Mouse (Mus musculus) thymus, adult 2 months (tissue): ENCODE measurements around the gene Rufy4. TPM values are rescaled to one million over a fixed set of nuclear protein-coding genes. Genes with fewer than 3 reads are reported as not detected.

ENCODE experiments used
- DNase-seq: peaks from one replicate; pipeline ENCODE4 v3.0.0; 2021
- H3K27ac ChIP-seq: fragments of 200-500 bp; 2 replicates; pipeline ENCODE4 v1.5.1; 2012; ENCODE audit warnings: low read length, control low read depth; ENCODE audit not compliant: control insufficient read depth, insufficient read depth
- H3K27me3 ChIP-seq: fragments of 200-500 bp; 2 replicates; pipeline ENCODE4 v1.6.1; 2012; ENCODE audit warnings: mild to moderate bottlenecking, low read length, moderate library complexity, mixed read lengths; ENCODE audit not compliant: control insufficient read depth, insufficient read depth
- H3K36me3 ChIP-seq: fragments of 200-500 bp; 2 replicates; pipeline ENCODE4 v1.6.1; 2012; ENCODE audit warnings: mild to moderate bottlenecking, low read length, moderate library complexity; ENCODE audit not compliant: control insufficient read depth, insufficient read depth
- H3K4me1 ChIP-seq: fragments of 200-500 bp; replicated peaks from 2 replicates; pipeline ENCODE4 v1.6.1; 2012; ENCODE audit warnings: low read length; ENCODE audit not compliant: control insufficient read depth, insufficient read depth
- H3K4me3 ChIP-seq: fragments of 200-500 bp; 2 replicates; pipeline ENCODE4 v1.5.1; 2012; ENCODE audit warnings: mild to moderate bottlenecking, low read length, control low read depth, moderate library complexity; ENCODE audit not compliant: control insufficient read depth, insufficient read depth
- CTCF ChIP-seq: fragments of 200-500 bp; IDR thresholded peaks from 2 replicates; pipeline ENCODE4 v1.5.1; 2012; ENCODE audit warnings: mild to moderate bottlenecking, control low read depth, low read length, moderate library complexity, borderline replicate concordance; ENCODE audit not compliant: control insufficient read depth, poor library complexity, insufficient read depth; ENCODE audit errors: extremely low read depth
- POLR2A ChIP-seq: fragments of 200-500 bp; IDR thresholded peaks from 2 replicates; pipeline ENCODE4 v1.6.1; 2012; ENCODE audit warnings: mild to moderate bottlenecking, low read length, control low read depth, moderate library complexity; ENCODE audit not compliant: control insufficient read depth, poor library complexity, insufficient read depth; ENCODE audit errors: extremely low read depth
- WGBS: fragments of 180-500 bp; shearing (Covaris S2); methylation state at CpG from one replicate; pipeline ENCODE4 v1.1.7; 2018; 5-methylcytosine and 5-hydroxymethylcytosine counted together
- polyA plus RNA-seq: library from polyadenylated mRNA; depleted of rRNA; stranded (reverse); fragments of >200 nt; gene quantifications from 2 replicates; pipeline ENCODE4 v1.2.3, GENCODE M21; 2012

The Rufy4 gene
- polyA plus RNA-seq, 1 experiment = 0.49 TPM

GRCm38 (mm10) chr1:74103654-74104353, 21.5 kb upstream of the Rufy4 start:
- WGBS = 92% methylated on average over 6 of the region's 6 CpGs
- 0 out of 2 replicates have a peak, but pooled peaks cover under 1% of the 10 kb centered on the region for H3K4me1 ChIP-seq
- no peaks in the 10 kb centered on the region for H3K36me3 ChIP-seq
- no peak for DNase-seq
- no peak for TF ChIP-seq POLR2A
- no peak for TF ChIP-seq CTCF
- H3K4me3 ChIP-seq = no peak overlapping the region
- H3K27me3 ChIP-seq = peaks cover 12% of the 10 kb centered on the region
- no peak overlapping the region for H3K27ac ChIP-seq

DNA sequence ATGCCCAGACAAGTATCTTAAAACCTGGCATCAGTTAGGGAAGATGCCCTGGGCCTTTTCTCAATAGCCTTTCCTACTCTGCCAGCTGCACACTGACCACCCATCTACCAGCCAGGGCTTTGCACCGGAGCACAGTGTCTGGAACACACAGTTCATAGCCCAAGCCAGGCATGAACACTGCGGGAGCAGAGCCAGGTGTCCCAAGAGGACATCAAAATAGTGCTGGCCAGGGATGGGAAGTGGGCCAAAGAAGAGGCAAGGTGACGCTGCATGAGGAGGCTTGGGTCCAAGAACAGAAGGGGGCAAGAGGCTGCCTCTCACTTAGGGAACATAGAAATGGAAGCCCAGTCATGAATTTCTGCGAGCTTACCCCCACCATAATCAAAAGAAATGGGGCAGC, 19.7 kb upstream of the Rufy4 start:
- no peak for TF ChIP-seq POLR2A
- TF ChIP-seq CTCF = no peak
- H3K36me3 ChIP-seq = no peaks in the 10 kb centered on the region
- no peak for DNase-seq
- H3K27ac ChIP-seq = no peak overlapping the region
- WGBS = 90% methylated on average over 4 of the region's 4 CpGs
- H3K27me3 ChIP-seq = peaks cover 2% of the 10 kb centered on the region; the same call in 1 of the 2 replicates
- H3K4me3 ChIP-seq = no peak overlapping the region
- H3K4me1 ChIP-seq = no peaks in the 10 kb centered on the region

- no peak overlapping the region for H3K27ac ChIP-seq
- H3K4me3 ChIP-seq = no peak overlapping the region
- H3K4me1 ChIP-seq = no peaks in the 10 kb centered on the region
- no peak for TF ChIP-seq POLR2A
- TF ChIP-seq CTCF = no peak
- WGBS = 55% methylated on average over 6 of the region's 6 CpGs
- no peaks in the 10 kb centered on the region for H3K36me3 ChIP-seq
- no peak for DNase-seq
- H3K27me3 ChIP-seq = no peaks in the 10 kb centered on the region
Measured at GRCm38 (mm10) chr1:74106214-74106613, 19.1 kb upstream of the Rufy4 start.

- H3K27ac ChIP-seq = no peak overlapping the region
- 75% methylated on average over 5 of the region's 5 CpGs for WGBS
- no peak overlapping the region for H3K4me3 ChIP-seq
- no peak for DNase-seq
- no peaks in the 10 kb centered on the region for H3K27me3 ChIP-seq
- TF ChIP-seq CTCF = no peak
- no peak for TF ChIP-seq POLR2A
- H3K36me3 ChIP-seq = no peaks in the 10 kb centered on the region
- no peaks in the 10 kb centered on the region for H3K4me1 ChIP-seq
Measured at GRCm38 (mm10) chr1:74107931-74108618, 17.3 kb upstream of the Rufy4 start.

DNA sequence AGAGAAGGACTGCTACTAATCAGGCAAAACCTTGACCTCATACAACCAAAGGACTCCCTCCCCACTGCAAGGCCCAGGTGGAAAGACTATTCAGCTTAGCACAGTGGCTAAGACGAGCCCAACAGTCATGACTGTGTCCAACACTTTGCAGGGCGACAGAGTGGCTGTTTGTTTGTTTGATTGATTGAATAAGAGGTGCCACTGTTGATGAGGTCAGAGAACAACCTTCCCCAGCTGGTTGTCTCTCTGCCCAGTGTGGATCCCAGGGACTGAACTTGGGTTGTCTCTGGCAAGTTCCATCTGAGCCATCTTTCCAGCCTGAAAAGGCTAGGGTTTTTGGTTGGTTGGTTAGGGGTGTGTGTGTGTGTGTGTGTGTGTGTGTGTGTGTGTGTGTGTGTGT, 15.7 kb upstream of the Rufy4 start:
- Histone ChIP-seq H3K27ac (no peak overlapping the region), H3K27me3 (no peaks in the 10 kb centered on the region), H3K4me1 (no peaks in the 10 kb centered on the region), H3K36me3 (no peaks in the 10 kb centered on the region), H3K4me3 (no peak overlapping the region)
- no peak for DNase-seq
- TF ChIP-seq POLR2A (no peak), CTCF (no peak)
- 93% methylated on average over 2 of the region's 2 CpGs for WGBS

DNA sequence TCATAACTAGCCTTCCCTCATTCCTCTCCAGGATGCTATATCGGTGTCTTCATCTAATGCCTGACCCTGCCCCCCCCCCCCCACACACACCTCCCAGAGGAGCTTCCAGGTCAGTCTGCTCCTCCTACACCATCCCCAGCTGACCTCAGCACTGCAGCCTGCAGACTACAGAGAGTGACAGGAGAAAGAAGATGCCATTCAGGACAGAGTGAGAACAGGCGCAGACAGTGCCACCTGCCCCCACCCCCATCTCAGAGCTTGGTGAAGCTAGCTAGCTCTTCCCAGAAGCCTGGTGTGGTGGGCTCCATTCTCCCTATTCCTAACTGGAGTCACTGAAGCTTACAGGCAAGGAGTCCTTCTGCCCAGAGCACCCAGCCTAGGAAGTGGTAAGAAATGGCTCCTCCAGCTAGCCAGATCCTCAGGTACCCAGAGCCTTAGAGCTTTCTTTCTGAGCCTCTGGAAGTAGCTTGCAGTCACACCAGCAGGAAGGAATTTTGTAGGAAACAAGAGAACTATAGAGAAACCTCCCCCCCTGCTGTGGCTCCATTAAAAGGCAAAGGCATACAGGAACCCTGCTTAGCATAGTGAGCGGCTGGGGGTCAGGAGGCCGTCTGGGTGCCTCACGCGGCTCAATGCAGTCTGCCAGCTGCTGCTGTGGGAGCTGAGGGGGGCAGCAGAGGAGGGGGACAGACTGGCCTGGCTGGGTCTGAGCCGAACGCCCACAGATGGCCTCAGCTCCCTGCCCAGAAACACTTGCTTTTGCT, 14.2 kb upstream of the Rufy4 start:
- WGBS = 90% methylated on average over 8 of the region's 8 CpGs
- no peak for DNase-seq
- no peaks in the 10 kb centered on the region for H3K4me1 ChIP-seq

DNA sequence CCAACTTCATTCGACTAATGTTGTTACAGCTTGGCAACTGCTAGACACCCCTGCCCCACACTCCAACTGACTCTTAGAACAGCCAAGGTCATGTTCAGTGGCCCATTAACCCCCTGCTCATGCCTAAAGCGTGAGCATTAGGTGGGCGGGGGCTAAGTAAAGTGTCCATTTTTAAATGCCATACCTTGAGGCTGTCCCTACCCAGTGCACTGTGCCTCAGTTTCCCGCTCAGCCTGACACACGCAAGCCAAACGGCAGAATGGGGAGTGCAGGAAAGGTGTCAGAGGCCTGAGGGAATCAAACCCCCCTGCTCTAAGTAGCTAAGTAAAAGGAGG, 13.7 kb upstream of the Rufy4 start:
- WGBS = 94% methylated on average over 6 of the region's 6 CpGs
- no peak for DNase-seq
- Histone ChIP-seq H3K27ac (no peak overlapping the region), H3K4me3 (no peak overlapping the region), H3K4me1 (no peaks in the 10 kb centered on the region), H3K27me3 (no peaks in the 10 kb centered on the region), H3K36me3 (no peaks in the 10 kb centered on the region)
- TF ChIP-seq POLR2A = no peak
- TF ChIP-seq CTCF = no peak

More for the DNA sequence above, 14.2 kb upstream of the Rufy4 start:
- Histone ChIP-seq H3K36me3 (no peaks in the 10 kb centered on the region), H3K27me3 (no peaks in the 10 kb centered on the region), H3K27ac (no peak overlapping the region), H3K4me3 (no peak overlapping the region)
- TF ChIP-seq POLR2A (no peak), CTCF (no peak)
